Mouse (Mus musculus): ENCODE results near the gene Hbq1a.

The Hbq1a gene

GRCm38 (mm10) chr11:32331075-32331474 is 31.2 kb downstream of the Hbq1a start:
- no peak for DNase-seq (ENCODE audit: low spot score in 2 of 2)

- DNase-seq (ENCODE audit: low spot score in 2 of 2), result peak in 1 of 2 experiments; percentile 37
These were observed 32.0 kb downstream of the Hbq1a start for GRCm38 (mm10) chr11:32331861-32332260.

GRCm38 (mm10) chr11:32333235-32333634 is 33.4 kb downstream of the Hbq1a start:
- DNase-seq (ENCODE audit: low spot score in 2 of 2), result peak in 1 of 2 experiments; percentile 29

- DNase-seq (ENCODE audit: low spot score in 2 of 2), result no peak
These were observed 36.6 kb downstream of the Hbq1a start for GRCm38 (mm10) chr11:32336435-32336907.

- DNase-seq (ENCODE audit: low spot score in 2 of 2), result no peak
These were observed 39.3 kb downstream of the Hbq1a start for GRCm38 (mm10) chr11:32339131-32339531.

GRCm38 (mm10) chr11:32340476-32341473 is 40.9 kb downstream of the Hbq1a start:
- DNase-seq (ENCODE audit: low spot score in 2 of 2), result no peak

- peak in 1 of 2 experiments; percentile 62 for DNase-seq (ENCODE audit: low spot score in 2 of 2)
These were observed 42.9 kb downstream of the Hbq1a start for GRCm38 (mm10) chr11:32342770-32343191.

GRCm38 (mm10) chr11:32343350-32343749 is 43.5 kb downstream of the Hbq1a start:
- DNase-seq (ENCODE audit: low spot score in 2 of 2), result no peak

GRCm38 (mm10) chr11:32345504-32346297 is 45.8 kb downstream of the Hbq1a start:
- no peak for DNase-seq (ENCODE audit: low spot score in 2 of 2)

- DNase-seq (ENCODE audit: low spot score in 2 of 2), result no peak
These were observed 47.4 kb downstream of the Hbq1a start for GRCm38 (mm10) chr11:32347264-32347606.

GRCm38 (mm10) chr11:32347607-32348432 is 48.0 kb downstream of the Hbq1a start, which contains the start of gene Sh3pxd2b:
Gene Sh3pxd2b (plus strand): TSS chr11:32347820.
- DNase-seq (ENCODE audit: low spot score in 2 of 2), result peak; percentile 37 to 66

- DNase-seq (ENCODE audit: low spot score in 2 of 2), result no peak
These were observed 48.8 kb downstream of the Hbq1a start for GRCm38 (mm10) chr11:32348433-32349283.

- no peak for DNase-seq (ENCODE audit: low spot score in 2 of 2)
These were observed 49.5 kb downstream of the Hbq1a start for GRCm38 (mm10) chr11:32349284-32349953.

Data from right cerebral cortex, postnatal 10 days (tissue).